Mouse (Mus musculus): ENCODE data around the gene Tnfrsf13c.

Tnfrsf13c gene

GRCm38 (mm10) chr15:82229542-82230045 is 5.4 kb upstream of the Tnfrsf13c start:
- DNase-seq = no peak

GRCm38 (mm10) chr15:82225769-82226168 is 1.6 kb upstream of the Tnfrsf13c start:
- DNase-seq = no peak

- DNase-seq = no peak
These were observed 540 bp upstream of the Tnfrsf13c start for GRCm38 (mm10) chr15:82224602-82225215.

DNA sequence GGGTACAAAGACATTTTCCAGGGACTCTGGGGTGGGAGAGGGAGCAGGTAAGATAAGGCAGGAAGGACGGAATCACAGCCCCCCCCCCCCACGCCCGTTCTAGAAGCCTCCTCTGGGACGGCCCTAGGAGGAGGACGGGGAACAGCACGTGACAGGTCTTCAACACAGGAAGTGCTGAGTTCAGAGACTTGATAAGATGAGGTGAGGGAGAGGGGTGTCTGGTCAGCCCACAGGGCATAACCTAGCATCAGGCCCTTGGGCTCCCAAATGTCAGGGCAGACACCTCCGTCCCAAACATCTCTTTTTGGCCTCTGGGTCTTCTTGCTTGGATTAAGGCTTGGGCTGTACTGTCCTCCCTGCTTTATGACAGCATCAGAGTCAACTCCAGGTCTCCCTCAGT is 918 bp downstream of the Tnfrsf13c start:
- DNase-seq = no peak

DNA sequence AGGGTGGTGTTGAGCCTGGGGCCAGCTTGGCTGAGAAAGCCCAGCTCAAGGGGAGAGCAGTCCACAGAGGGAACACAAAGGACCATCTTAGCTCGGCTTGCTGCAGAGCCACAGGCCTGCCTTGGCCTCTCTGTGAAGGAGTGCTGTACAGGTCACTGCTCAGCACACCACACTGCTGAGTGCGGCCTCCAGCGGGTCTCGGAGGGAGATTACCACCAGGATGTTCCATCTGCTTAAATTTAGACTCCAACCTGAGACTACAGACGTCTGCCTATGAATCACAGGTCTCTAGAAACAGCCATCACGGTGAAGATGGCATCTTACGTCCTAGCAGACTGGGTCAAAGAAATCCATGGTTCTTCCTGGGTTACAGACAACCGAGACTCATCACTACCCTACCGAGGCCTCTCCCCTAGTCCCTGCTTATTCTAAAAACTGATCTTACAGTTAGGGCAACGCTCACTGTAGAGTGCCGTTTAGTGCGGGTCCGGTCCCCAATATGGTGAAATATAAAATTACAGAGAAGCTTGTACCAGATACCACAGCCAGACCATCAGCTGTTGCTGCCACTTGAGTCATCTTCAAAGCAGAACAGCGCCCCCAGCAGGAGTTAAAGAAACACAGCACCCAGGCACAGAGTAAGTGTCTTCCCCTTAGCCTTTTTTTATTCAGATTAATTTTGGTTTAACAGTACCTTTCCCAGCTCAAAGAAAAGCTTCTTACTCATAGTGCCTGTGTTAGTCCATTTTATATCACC is 2.9 kb downstream of the Tnfrsf13c start:
- DNase-seq = peak in 1 of 2 experiments; percentile 12

GRCm38 (mm10) chr15:82220003-82220675 is 4.0 kb downstream of the Tnfrsf13c start:
- DNase-seq = no peak

GRCm38 (mm10) chr15:82218778-82219666 is 5.1 kb downstream of the Tnfrsf13c start:
- DNase-seq = no peak

GRCm38 (mm10) chr15:82217980-82218379 is 6.2 kb downstream of the Tnfrsf13c start:
- no peak for DNase-seq

- DNase-seq = peak in 1 of 2 experiments; percentile 16
These were observed 7.1 kb downstream of the Tnfrsf13c start for GRCm38 (mm10) chr15:82217039-82217438.

- DNase-seq = peak in 1 of 2 experiments; percentile 42
These were observed 7.9 kb downstream of the Tnfrsf13c start for GRCm38 (mm10) chr15:82216142-82216827.

DNA sequence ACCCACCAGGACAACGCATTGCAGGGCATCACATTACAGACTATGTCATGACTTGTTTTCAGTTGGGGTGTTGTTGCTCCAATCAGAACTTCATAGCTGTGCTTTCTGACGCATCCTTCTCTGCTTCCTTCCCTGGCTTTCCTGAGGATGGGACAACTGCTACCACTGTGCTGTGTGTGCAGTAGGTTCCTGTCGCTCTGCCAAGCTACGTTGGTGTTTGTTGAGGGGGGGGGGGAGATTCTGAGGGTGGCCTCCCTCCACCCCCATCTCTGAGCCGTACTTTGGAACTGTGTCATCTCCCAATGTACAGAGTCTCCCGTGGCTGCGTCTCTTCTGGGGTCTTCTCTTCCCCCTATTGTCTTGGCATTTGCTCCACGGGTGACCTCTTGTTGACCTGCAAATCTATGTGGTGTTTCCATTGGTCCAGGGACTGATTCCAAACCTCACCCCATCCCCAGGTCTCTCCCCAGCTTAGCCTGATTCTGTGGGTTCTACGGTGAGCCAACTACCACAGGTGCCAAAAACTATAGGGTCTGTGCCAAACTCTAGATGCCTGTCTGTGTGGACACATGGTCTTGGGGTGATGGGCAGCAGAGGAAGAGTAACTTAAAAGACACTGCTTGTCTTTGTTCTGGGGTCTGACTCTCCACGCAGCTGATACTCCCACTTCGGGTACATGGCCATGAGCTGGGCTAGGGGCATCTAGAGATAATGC is 8.7 kb downstream of the Tnfrsf13c start:
- DNase-seq = peak; percentile 57 to 58

DNA sequence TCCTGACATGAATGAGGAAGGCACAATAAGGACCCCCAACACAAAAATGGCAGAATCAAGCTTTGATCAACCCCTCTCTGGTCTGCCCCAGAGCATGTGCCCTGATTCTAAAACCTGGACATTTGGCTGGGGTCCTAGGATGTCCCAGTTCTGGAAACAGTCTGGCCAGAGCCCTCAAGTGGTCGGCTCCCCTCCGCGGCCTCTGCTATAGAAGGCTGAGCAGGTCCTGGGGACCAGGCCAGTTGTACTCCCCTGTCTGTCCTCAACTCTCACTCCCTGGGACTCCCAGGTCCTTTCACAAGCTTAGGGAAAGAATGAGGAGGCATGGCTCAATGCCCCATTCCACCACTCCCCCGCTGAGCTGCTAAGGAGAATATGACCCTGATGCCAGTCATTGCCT is 10.9 kb downstream of the Tnfrsf13c start:
- DNase-seq = peak; percentile 29 to 37

DNA sequence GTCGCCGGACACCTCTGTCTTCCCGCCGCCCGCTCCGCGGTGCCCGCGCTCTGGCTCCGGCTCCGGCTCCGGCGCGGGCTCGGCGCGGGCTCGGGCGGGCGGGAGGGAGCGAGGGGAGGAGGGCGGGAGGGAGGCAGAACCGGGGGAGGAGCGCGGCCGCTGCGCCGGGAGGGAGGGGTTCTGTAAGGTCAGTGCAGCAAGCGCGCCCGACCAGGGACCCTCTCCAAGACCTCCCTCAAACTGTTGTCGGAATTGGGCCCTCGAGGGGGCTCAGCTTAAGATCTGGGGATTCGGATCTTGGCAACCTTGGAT is 11.5 kb downstream of the Tnfrsf13c start, which contains the start of gene Shisa8:
Shisa8 (minus strand) TSS at position 64 of the 312 bp plus-strand sequence.
- peak; percentile 58 to 73 for DNase-seq

- peak; percentile 64 to 66 for DNase-seq
These were observed 12.0 kb downstream of the Tnfrsf13c start for GRCm38 (mm10) chr15:82211911-82212751.

- DNase-seq = no peak
These were observed 12.9 kb downstream of the Tnfrsf13c start for GRCm38 (mm10) chr15:82211281-82211680.

GRCm38 (mm10) chr15:82210801-82211200 is 13.4 kb downstream of the Tnfrsf13c start:
- peak in 1 of 2 experiments; percentile 7 for DNase-seq

- peak; percentile 40 to 46 for DNase-seq
These were observed 14.7 kb downstream of the Tnfrsf13c start for GRCm38 (mm10) chr15:82209295-82210050.

DNA sequence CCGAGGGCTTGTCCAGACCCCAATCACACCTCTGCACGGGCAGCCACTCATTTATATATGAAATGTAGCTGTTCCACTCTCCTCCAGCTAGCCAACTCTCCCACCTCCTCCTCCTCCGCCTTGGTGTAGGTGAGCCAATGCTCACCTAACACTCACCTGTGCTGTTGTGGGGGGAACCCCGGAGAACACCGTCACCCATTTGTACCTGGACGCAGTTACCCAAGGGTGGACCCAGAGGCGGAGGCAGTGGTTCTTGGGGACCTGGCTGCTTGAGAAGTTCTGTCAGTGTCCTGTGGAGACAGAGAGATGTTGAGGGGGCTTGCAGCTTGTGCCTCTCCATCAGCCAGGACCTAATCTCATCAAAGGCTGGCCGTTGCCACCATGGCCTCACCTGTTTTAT is 15.9 kb downstream of the Tnfrsf13c start:
- DNase-seq = peak in 1 of 2 experiments; percentile 9

DNA sequence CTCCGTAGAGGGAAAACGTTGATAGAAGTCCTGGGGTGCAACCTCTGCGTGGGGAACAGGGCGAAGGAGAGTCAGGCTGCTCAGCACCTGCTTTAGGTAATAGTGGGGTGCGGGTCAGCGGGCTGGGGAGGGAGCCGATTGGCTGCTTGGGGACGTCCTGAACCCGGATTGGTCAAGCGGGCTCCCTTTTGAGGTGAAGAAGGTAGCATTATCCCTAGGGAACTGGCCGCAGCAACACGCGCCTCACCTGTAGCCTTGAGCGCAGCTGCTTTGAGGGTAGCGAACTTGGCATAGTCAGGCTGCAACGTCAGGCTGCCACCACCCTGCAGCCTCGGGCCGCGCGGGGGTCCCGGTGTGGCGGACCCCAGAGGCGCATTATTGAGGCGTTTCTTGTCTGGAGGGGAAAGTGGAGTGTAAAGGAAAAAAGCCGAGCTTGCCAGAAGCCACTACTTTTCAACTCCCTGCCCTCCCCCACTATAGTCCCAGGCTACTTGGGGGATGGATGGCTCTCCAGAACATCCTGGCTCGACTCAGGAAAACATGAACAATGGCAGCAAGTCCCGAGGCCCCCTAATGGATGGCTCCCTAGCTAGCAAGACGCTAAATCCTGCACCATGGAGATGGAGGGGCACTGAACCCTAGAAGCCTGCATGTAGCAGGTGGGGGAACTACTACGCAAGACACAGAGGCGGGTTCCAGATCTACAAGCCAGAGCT is 16.5 kb downstream of the Tnfrsf13c start:
- DNase-seq = peak; percentile 20 to 36

All from cerebellum, postnatal 36 days (tissue).